Mouse (Mus musculus): ENCODE results near the gene Dbn1.

- no peak for TF ChIP-seq POLR2A (IDR thresholded peaks at IDR 0.05; ENCODE audit: low read depth, low read length)
- TF ChIP-seq CTCF (IDR thresholded peaks at IDR 0.05; ENCODE audit: extremely low read depth, insufficient read length, insufficient replicate concordance, low read depth, low read length): no peak
These were observed 6.3 kb upstream of the Dbn1 start for GRCm38 (mm10) chr13:55494257-55494656.

All from small intestine, adult 2 months (tissue).